Mouse (Mus musculus) mouse embryonic stem cell (cell line): ENCODE results near the gene Zfp958.
"Not testable (repeated sequence)": the region's sequence is repeated elsewhere in the genome, so short reads cannot be mapped to it uniquely, and the experiment has no call there.

Experiments used
- in situ Hi-C, 2 experiments: fragments of 300-500 bp; cut with MboI; formaldehyde crosslinking; loops; 1 replicate in 1 of 2; 3 replicates in 1 of 2; pipeline ENCODE4 v1.14.3; 2019 to 2020; ENCODE audit warnings: low sequenced_read_pairs in 2 of 2, low pct_unique_long_range_greater_than_20kb in 1 of 2, mixed read lengths in 1 of 2; ENCODE audit not compliant: unreplicated experiment in 1 of 2

Zfp958 gene

DNA sequence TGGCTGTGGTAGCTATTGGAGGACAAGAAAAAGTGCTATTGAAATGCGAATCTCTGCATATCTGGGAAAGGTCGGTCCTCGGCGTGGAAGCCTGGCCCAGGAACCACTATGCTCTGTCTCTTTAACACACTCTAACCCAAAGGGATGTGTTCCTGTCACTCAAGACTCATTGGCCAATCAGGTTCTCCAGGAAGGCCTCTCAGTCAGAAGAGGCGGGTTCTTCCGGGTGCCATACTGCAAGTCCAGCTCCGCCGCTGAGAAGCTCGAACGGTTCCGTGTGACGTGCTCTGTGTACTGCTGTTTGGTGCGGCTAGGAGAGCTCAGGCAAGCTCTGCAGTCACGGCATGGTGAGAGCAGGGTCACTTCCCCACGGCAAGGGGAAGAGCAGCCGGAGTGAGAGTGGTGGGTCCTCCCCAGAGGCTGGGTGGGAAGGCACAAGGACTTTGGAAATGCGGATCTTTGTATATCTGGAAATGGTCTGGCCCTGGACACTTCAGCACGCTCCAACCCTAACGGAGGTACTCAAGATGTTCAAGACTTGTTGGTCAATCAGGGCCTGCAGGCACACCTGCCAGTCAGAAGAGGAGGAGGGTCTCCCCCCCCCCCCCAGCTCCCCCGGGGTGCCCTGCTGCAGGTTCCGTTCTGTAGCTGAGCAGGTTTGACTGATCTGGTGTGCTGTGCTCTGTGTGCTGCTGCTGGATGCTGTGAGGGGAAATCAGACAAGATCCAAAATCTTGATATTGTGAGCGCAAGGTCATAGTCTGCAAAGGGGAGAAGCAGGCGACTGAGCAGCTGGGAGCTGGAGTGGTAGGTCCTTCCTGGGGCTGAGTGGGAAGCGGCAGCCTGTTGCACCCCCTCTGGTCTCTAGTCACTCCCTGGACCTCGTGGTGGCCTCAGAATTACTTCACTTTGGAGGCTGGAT, at the start of gene Zfp958:
Gene Zfp958 (plus strand): TSS at position 236 of the 922 bp plus-strand sequence.
- in situ Hi-C loops = no loop called here

DNA sequence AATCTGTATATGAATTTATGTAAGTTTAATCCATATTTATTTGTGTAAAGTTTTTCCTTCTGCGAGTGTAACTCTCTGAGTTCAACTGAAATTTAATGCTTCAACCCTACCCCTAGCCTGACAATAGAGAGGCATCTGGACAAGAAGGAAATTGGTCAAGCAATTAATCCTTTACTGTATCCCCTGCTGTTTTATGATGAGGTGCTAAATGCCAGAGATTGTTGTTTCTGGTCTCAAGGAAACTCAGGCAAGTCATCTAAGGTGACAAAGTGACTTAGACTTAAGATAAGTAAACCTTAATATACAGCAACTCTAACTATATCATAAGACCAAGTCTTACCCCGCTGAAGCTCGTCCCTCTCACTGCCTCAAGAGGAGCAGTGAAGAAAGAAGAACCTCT, 31.0 kb upstream of the Zfp958 start:
- in situ Hi-C loops = no loop called here

DNA sequence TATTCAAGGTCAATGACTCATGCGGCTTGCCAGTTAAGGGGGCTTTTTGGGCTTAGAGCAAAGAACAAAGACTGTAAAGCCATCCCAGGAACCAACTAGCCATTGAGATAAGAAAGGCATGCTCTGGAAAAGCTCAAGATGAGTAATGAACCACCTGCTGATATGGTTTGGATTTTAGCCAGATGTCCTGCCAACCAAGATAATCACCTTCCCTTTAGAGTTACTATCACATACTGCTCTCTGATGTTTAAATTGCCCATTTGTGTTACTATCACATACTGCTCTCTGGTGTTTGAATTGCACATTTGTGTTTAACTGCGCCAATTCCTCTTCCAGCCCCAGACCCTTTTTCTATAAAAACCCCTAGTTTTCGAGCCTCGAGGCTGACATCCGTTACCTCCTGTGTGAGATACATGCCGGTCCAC, 30.2 kb upstream of the Zfp958 start:
- in situ Hi-C loops = no loop called here

- in situ Hi-C loops = no loop called here
Measured at GRCm38 (mm10) chr8:4584660-4585059, 28.3 kb upstream of the Zfp958 start.

- in situ Hi-C loops = no loop called here
Measured at GRCm38 (mm10) chr8:4586356-4586755, 26.6 kb upstream of the Zfp958 start.

DNA sequence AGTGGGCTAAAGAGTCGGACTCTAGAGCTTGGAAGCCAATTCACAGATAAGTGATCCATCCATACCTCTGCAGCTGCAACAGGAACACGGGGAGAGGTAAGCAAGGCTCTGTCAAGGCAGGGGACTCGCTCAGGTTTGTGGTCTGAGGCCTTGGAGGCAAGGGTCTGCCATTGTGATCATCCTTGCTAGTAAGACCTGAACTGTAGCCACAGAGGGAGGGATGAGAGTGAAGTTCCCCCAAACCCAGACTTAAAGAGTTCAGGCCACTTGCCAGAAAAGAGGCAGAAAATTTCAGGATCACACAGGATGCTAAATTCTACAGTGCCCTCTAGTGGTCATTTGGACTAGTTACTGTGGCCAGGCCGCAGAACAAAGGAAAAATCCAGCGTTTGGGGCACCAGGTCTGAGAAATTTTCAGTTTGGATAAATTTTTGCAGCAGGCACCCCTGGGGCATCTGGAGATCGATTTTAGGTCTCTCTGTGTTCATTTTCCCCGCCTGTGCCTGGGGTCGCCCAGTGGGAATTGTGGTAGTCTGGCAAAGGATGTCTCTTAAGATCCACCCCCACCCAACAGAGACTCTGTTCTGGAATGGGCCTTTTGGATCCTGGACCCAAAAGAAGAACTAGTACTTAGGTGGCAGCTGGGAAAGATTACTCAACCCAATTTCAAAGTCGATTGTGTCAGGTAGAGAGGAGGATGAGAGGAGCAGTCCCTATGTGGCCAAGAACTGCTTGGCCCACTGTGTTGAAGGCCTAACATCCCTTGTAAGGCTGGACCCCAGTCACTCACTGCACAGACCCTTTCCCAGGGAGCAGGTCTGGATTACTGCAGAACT, 24.6 kb upstream of the Zfp958 start:
- in situ Hi-C loops = no loop called here

GRCm38 (mm10) chr8:4608896-4609295, 4.1 kb upstream of the Zfp958 start:
- in situ Hi-C loops = loop anchor here in 1 of 2 experiments (10.0 kb wide), 1 partner anchor 204 kb away; no protein-coding TSS in a partner anchor

- in situ Hi-C loops = not testable (repeated sequence)
Measured at GRCm38 (mm10) chr8:4611626-4612175, 1.3 kb upstream of the Zfp958 start.

DNA sequence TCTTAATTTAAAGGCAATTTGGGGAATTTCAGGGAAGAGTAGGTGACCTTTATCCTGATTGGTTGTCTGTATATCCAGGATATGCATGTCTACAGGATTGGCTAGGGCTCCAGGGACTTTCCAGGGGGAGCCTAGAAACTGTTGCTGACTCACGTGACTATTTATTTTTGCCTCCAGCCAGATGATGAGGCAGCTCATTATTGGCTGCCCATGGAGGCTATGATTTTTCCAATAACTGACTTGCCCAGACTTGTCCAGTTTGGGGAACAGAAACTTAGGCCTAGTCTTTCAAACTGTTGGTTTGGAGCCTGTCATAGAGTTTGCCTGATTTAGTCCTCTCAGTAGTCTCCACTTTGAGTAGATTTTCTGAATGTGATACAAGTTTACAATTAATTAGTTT, 14.4 kb downstream of the Zfp958 start:
- in situ Hi-C loops = loop anchor here in 1 of 2 experiments (25.0 kb wide), 1 partner anchor 215 kb away; no protein-coding TSS in a partner anchor

DNA sequence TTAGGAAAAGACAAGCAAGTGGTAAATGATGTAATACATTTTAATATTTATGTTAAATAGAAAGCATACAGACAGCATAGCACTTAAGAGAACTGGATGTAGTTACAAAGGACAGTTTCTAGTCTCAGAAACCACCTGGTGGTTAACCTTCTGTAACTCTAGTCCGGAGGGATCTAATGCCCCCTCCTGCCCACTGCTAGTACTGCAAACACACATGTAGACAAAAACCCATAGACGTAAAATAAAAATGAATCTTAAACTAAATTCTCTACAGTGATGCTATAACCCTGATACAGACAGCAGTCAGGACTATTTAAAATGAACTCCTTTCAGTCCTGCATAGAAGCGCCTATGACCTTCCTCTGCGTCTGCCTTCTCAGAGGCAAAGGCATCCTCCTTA, 24.1 kb downstream of the Zfp958 start:
- in situ Hi-C loops = loop anchor here in 1 of 2 experiments (25.0 kb wide), 1 partner anchor 225 kb away; no protein-coding TSS in a partner anchor

DNA sequence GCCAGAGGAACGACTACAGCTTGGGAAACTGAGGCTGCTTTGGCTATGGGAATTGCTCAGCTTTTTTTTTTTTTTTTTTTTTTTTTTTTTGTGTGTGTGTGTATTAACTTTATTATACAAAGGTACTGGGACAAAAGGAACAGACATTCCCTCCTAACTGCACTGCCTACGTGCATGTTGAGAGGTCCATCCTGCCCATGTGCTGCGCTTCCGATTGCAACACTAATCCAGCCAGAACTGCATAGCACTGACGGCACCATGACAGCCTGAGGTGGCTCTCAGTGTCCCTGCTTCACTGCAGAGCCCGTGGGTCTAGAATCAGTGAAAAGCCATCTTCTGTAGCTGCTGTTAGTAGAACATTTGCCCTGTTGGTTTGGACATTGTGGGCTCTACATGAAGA, 30.0 kb downstream of the Zfp958 start:
- in situ Hi-C loops = loop anchor here in 1 of 2 experiments (25.0 kb wide), 1 partner anchor 231 kb away; no protein-coding TSS in a partner anchor

- in situ Hi-C loops = no loop called here
Measured at GRCm38 (mm10) chr8:4656536-4656935, 43.6 kb downstream of the Zfp958 start.

- in situ Hi-C loops = no loop called here
Measured at GRCm38 (mm10) chr8:4675191-4676003, 62.4 kb downstream of the Zfp958 start.

- in situ Hi-C loops = no loop called here
Measured at GRCm38 (mm10) chr8:4676586-4676985, 63.6 kb downstream of the Zfp958 start.

DNA sequence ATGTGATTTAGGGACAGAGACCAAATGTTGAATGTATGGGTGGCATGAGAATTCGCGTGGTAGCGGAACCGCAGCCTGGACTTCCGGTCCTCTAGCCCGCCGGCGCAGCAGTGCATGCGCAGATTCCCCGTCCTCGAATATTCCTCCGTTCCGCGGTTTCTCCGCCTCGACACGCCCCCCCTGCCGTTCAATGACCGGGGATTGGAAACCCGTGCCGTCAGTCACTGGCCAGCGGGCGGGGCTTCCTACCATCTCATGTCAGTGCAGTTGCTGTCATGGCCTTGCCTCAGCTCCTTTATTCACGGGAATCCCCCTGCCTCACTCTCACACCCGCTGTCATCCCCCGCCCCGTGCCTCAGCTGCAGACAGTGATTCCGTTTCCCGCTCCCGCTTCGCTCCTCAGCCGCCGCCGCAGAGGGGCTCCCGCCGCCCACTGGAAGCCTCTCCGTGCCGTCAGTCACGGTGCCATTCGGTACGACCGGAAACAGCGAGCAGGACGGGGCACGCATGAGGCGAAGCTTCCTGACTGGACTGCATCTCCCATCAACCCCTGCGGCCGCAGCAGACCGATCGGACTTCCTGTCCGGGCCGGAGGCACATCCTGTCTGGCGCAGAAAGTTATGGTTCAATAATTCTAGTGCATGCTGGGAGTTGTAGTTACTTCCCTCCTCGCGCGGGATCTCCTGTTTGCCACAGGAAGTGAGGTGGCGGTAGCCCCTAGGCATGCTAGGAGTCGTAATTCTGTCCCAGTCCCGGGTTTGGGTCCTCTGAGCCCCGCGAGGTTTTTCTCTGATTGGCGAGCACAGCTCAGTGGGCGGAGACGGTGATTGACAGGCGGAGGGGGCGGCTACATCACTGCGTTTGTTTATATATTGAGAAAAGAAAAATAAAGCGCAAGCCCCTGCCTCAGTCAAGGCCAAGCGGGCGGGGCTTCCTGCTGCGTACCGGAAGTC, 64.6 kb downstream of the Zfp958 start:
- in situ Hi-C loops = no loop called here

- in situ Hi-C loops = no loop called here
Measured at GRCm38 (mm10) chr8:4678218-4678907, 65.4 kb downstream of the Zfp958 start.
